Mouse (Mus musculus) heart, postnatal 25 days (tissue): ENCODE data around the gene Arl3. TPM values are rescaled to one million over a fixed set of nuclear protein-coding genes. Genes with fewer than 3 reads are reported as not detected.

Experiments
- DNase-seq: peaks from one replicate; pipeline ENCODE4 v3.0.0; 2022; ENCODE audit warnings: low spot score
- intact Hi-C: fragments of 180-260 bp; cut with DNase I; formaldehyde crosslinking; loops from one replicate; pipeline ENCODE4 v1.15.1; 2025
- total RNA-seq, 2 experiments: library from RNA; stranded (reverse); gene quantifications; 2 replicates each; pipeline ENCODE4 v1.2.3; 2021

The Arl3 gene
- total RNA-seq, 2 experiments from 2014 or later: 33.2 to 37.0 TPM

- intact Hi-C loops: no loop called here
- DNase-seq: no peak
Observed at GRCm38 (mm10) chr19:46523131-46523479, 49.9 kb downstream of the Arl3 start.

- no peak for DNase-seq
- intact Hi-C loops: loop anchor here (1.0 kb wide), 1 partner anchor 17 kb away; no protein-coding TSS in a partner anchor
Observed at GRCm38 (mm10) chr19:46522433-46523044, 50.5 kb downstream of the Arl3 start.

- no peak for DNase-seq
- intact Hi-C loops: loop anchor here (1.0 kb wide), 1 partner anchor 16 kb away; no protein-coding TSS in a partner anchor
Observed at GRCm38 (mm10) chr19:46521698-46522097, 51.3 kb downstream of the Arl3 start.

GRCm38 (mm10) chr19:46518828-46519621 is 54.0 kb downstream of the Arl3 start:
- no peak for DNase-seq
- intact Hi-C loops: no loop called here

- DNase-seq: no peak
- intact Hi-C loops: no loop called here
Observed at GRCm38 (mm10) chr19:46518352-46518787, 54.6 kb downstream of the Arl3 start.

- intact Hi-C loops: no loop called here
- no peak for DNase-seq
Observed at GRCm38 (mm10) chr19:46517529-46518351, 55.3 kb downstream of the Arl3 start.

GRCm38 (mm10) chr19:46516667-46517528 is 56.1 kb downstream of the Arl3 start:
- no peak for DNase-seq
- intact Hi-C loops: no loop called here

GRCm38 (mm10) chr19:46515287-46515821 is 57.6 kb downstream of the Arl3 start:
- no peak for DNase-seq
- intact Hi-C loops: no loop called here

- DNase-seq: no peak
- intact Hi-C loops: no loop called here
Observed at GRCm38 (mm10) chr19:46514387-46514786, 58.6 kb downstream of the Arl3 start.

- DNase-seq: no peak
- intact Hi-C loops: no loop called here
Observed at GRCm38 (mm10) chr19:46511263-46511662, 61.7 kb downstream of the Arl3 start.

GRCm38 (mm10) chr19:46510824-46511223 is 62.2 kb downstream of the Arl3 start:
- no peak for DNase-seq
- intact Hi-C loops: no loop called here

- DNase-seq: no peak
- intact Hi-C loops: no loop called here
Observed at GRCm38 (mm10) chr19:46510401-46510800, 62.6 kb downstream of the Arl3 start.

- intact Hi-C loops: no loop called here
- no peak for DNase-seq
Observed at GRCm38 (mm10) chr19:46509736-46510135, 63.3 kb downstream of the Arl3 start.

GRCm38 (mm10) chr19:46509202-46509601 is 63.8 kb downstream of the Arl3 start:
- intact Hi-C loops: no loop called here
- no peak for DNase-seq

- DNase-seq: no peak
- intact Hi-C loops: no loop called here
Observed at GRCm38 (mm10) chr19:46508738-46509137, 64.3 kb downstream of the Arl3 start.

GRCm38 (mm10) chr19:46507806-46508205 is 65.2 kb downstream of the Arl3 start:
- intact Hi-C loops: no loop called here
- DNase-seq: no peak

GRCm38 (mm10) chr19:46507181-46507581 is 65.8 kb downstream of the Arl3 start:
- intact Hi-C loops: no loop called here
- DNase-seq: no peak

- intact Hi-C loops: no loop called here
- DNase-seq: no peak
Observed at GRCm38 (mm10) chr19:46506372-46506717, 66.7 kb downstream of the Arl3 start.

GRCm38 (mm10) chr19:46505646-46506371 is 67.2 kb downstream of the Arl3 start:
- no peak for DNase-seq
- intact Hi-C loops: loop anchor here (1.0 kb wide), 1 partner anchor 16 kb away; no protein-coding TSS in a partner anchor
